Mouse (Mus musculus) kidney, postnatal 36 days (tissue): Measurements from ENCODE around the gene Hrnr.
A peak's percentile ranks its signal among the peaks of the same experiment; 100 is the strongest.

ENCODE experiments used
- DNase-seq, 2 experiments: peaks; one replicate each; pipeline ENCODE4 v3.0.0; 2021 to 2022; ENCODE audit warnings: mixed read lengths in 2 of 2

Gene Hrnr

DNA sequence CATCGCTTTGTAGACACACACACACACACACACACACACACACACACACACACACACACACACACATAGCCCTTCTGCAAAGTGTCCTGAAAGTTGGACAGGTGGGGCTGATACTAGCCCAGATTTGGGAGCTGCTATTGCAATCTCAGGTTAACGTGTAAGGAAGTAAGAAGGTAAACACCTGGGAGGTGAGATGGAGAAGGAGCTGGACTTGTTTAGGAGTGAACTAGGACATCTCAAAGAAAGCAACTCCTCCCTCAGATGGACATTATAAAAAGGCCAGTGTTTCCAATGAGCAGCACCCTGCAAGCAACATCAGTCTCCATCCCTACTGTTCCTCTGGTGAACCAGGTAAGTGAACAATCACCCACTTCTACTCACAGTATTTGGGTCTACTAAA, at the start of gene Hrnr:
Gene Hrnr, plus strand, starts transcription at position 301 of the 400 bp plus-strand sequence.
- no peak for DNase-seq

DNA sequence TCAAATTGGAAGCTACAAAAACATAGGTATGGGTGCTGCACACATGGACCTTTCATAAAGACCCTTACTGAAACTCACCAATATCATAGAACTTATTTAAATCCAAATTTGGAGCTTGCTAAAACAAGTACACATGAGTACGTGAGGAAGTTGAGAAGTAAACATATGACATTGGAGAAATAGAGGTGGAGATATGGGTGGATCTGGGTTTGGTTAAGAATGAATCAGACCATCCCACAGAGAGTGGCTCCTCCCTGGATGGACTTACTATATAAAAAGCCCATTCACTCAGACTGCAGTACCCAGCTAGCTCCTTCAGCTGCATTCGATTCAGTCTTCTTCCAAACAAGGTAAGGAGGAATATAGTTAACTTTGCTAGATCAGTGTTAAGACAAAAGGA, 46.3 kb upstream of the Hrnr start, which contains the start of gene Flg:
Gene Flg, plus strand, starts transcription at position 301 of the 400 bp plus-strand sequence.
- DNase-seq: no peak

DNA sequence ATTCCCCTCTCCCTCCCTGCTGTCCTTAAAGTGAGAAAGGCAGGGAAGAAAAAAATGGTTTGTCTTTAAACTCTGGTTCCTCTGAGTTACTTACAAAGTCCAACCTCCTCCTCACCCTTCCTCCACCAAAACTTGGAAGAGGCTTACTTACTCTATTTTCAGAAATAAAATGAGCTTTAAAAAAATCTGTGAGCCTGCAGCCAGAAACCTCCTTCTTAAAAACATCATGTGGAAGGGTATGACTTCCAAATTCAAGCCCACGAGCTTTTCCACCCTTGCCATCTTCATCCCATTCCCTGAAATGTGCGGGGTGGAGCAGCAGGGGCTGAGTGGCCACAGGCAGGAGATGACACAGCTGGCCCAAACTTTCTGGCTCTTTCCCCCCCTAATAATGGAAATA, 22.0 kb upstream of the Hrnr start:
- DNase-seq: no peak

DNA sequence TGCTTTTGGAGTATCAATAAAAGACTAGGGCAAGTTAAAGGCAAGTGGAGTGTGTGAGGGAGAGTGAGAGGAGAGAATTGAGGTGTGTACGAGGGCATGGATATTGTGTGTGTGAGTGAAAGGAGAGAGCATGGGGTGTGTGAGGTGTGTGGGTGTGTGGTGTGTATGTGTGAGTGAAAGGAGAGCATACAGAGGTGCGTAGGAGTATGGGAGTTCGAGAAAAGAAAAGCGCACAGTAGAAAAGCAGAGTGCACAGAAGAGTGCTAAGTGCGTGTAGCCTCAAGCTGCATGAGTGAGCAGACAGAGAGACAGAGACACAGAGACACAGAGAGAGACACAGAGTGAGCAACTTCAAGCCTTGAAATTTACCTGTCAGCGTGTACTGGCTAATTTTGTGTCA, 19.7 kb upstream of the Hrnr start:
- no peak for DNase-seq

DNA sequence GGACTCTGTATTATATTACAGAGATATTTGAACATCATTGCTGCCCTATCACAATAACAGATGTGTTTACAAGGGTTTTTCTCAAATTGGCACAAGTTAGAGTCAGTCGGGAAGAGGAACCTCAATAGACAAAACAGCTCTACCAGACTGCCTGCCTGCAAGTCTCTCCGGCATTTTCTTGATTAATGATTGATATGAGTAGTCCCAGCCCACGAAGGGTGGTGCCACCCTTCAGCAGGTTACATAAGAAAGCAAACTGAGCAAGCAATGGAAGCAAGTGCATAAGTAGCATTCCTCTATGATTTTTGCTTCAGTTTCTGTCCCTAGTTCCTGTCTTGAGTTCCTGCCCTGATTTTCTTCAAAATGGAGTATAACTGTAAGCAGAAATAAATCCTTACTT, 17.7 kb upstream of the Hrnr start:
- DNase-seq: peak; percentile 22 to 37

DNA sequence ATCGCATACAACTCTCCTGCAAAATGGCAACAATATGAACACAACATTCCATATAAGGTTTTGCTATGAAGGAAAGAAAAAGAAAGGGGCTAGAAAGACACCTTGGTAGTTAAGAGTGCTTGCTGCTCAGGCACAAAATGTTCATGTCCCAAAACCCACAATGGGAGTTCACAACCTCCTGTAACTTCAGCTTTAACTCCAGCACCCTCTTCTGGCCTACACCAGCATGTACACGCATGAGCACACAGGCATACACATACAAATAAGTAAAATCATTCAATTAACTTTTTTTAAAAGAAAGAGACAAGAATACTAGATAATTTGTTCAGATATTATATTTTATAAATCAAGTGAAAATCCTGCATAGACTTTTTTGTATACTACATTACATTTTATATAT, 13.4 kb upstream of the Hrnr start:
- peak; percentile 7 to 26 for DNase-seq

DNA sequence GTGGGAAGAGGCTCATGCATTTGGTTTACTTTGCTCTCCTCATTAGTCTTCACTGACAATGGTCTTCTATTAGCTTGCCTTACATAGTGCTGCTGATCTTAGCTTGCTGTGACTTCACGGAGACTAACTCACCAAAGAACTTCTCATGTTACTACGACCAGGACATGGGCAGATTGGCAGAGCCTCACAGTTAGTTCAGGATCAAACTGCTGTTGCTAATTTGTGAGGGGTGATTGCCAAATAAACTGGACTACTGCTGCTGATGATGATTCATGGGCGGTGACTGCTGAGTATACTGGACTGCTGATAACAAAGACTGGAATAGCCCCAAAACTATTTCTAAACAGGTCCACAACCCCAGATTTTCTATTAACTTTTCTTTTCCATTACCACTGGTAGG, 8.2 kb upstream of the Hrnr start:
- no peak for DNase-seq

DNA sequence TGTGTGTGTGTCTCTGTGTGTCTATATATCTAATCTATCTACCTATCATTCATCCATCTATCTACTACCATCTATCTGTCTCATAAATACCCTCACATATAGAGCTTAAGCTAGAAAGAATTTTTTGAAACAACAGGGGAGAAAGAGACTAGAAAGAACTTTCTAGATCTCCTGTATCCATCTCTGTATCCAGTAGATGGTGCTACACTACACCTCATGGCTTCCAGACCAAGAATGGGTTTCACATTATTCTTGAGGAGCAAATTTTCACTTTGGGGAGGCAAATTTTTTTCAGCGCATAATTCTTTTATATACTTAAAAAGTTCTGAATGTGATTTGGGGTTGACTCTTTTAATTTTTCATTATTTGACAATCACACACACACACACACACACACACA, 5.2 kb upstream of the Hrnr start:
- no peak for DNase-seq

DNA sequence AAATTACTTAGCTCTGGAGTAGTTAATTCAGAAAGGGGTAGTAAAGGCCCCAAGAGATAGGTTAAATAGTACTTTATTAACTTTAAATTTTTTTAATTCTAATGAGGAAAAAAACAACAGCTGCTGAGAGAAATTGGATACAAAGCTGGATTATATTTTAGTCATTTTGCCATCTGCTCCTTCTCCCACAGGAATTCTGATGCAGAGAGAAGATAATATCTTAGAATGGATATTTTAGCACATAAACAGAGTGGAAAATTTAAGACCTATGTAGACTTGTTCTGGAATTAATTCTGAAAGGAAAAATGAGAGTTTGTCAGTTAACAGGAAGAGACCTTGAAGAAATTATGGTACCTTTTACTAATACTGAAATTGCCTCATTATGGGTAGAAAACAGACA, 18.2 kb downstream of the Hrnr start:
- no peak for DNase-seq

DNA sequence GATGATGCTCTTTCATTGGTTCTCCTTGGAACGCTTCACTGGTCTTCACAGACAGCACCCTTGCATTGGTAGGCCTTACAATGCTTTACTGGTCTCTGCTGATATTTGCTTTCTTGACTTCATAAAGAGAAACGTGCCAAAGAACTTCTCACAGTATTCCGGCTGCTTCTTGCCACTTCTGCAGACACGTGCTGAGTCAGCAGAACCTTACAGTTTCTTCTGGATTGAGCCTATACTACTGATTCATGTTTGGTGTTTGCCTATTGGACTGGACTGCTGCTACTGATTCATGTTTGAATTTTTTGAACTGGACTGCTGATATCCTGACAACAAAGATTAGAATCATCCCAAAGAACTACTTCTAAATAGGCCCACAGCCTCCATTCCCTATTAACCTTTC, 20.5 kb downstream of the Hrnr start:
- DNase-seq: no peak

DNA sequence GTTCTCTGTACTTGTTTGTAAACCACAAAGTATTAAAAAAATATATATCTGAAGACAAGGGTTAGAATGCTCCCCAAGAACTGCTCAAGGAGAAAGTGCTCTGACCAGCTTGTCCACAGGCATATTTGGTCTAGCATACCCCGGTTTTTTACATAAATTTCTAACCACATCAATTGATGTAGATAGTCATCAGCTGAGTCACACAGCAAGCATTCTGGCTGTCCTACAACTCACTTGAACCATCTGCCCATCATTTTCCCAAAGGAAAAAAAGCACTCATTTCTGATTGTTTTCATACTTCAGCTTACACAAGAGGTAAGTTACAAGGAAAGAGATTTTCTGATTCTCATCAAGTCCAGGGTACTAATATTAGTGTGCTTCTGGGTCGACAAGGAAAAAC, 27.3 kb downstream of the Hrnr start:
- DNase-seq: no peak

DNA sequence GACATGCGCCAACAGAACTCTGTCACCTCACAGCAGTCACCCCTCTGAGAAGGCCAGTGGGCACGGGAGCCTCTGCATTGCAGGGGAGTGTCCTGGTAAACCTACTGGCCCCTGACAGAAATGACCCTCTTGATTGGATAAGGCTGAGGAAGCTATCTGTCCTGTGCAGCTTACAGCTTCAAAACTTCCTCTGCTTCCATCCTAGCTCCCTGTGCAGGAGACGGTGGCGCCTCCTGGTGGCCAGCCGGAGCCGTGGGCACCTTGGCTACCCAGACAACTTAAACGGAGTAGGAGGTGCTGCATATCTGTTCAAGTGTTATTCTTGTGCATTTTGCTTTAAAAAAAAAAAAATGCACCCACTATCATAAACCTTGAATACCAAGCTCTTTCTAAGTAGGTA, 40.5 kb downstream of the Hrnr start:
- DNase-seq: peak; percentile 25 to 83

DNA sequence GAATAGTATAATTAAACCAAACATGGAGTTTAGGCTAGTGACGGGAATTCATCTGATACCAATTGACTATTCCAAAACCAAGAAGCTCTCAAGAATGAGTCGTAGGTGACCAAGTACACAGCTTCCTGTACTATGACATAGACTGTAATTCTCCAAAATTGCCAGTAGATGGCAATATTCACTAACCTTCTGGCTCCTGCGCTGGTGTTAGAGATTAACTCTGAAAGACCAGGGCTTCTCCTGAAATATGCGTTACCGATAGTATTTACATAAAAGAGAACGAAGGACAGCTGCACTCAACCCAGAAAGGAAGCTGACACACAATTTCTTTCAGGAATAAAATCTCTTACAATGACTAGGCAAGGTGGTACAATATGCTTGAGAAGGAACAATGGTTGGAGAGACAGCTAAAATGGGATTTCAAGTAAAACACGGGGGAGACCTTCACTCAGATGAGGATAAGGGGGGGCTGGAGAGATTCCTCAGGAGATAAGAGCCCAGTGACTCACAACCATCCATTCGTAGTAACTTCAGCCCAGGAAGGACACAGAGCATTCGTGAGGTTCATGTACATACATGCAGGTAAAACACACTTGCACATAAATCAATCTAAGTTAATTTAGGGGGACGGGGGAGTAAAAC, 42.5 kb downstream of the Hrnr start:
- peak in 1 of 2 experiments; percentile 49 for DNase-seq

DNA sequence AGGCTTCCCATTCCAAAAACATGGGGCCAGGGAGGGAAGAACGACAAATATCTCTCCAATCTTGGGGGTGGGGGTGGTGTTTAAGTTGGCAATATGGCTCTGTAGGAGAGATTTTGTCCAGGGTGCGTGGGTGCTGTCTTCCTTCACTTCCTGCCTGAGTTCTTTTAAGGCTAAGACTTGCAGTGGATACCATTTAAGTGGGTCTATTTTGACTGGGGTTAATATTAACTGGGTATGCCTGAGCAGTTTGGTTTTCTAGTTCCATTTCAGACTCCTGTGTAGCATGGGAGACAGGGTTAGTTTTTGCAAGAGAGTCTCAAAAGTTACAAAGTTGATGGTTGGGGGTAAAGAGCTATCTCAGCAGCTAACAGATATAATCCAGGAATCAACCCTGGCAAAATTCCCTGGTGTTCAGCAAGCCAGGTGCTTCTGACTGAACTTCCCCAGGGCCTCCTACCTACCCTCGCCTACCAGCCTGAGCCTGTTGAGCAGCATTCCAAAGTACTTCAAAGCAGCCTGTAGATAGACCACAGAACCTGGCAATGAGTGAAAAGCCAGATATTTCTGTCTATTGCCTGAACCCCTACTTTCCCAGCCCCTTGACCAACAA, 47.5 kb downstream of the Hrnr start:
- DNase-seq: peak; percentile 49 to 55

DNA sequence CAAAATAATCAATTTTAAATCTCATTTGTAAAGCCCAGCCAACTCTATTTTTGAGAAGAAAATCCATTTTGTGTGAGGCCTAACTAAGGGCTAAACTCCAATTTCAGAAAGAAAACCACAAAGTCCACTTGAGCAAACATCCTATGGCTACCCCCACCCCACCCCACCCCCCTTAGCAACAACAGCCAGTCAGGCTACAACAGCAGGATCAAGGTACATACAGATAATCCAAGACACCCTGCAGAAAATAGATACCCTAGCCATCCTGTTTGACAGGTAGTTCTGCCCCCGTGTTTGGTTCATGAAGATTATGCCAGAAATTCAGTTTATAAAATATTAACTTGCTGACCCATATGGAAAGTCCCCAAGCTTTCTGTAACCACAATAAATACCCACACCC, 48.6 kb downstream of the Hrnr start:
- no peak for DNase-seq

DNA sequence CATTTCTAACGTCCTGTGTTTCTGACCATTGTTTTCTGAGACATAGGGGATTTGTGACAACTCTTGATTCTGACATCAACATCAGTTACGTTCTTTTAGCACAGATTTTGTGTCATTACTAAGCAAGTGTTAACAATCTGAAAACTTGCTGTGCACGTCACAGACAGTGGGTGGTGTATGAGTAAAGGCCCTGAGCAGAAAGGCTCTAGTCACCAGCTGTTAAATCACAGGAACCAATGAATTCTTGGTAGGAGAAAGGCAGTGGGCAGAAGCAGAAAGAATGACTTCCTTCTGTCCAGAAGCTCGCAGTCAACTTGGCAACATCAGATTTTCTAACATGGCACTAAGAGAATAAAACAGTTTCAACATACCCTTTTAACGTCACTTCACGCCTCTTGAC, 53.9 kb downstream of the Hrnr start:
- DNase-seq: no peak

DNA sequence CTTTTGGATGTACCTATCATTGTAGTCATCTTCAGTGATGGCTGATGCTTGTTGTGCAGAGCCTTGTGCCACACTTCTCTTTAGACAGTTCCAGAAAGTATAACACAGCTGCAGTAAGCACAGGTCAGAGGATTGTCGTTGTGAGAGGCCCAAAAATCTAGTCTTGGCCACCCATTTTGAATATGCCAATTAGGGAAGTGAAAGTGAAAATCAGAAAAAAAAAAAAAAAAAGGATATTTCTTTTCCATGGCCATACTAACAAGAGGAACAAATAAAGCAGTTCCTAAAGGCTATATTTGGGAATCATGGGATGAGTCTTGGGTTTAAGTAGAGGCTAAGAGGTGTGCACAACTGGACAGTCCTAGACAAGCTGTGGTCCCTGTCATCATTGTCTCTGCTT, 55.6 kb downstream of the Hrnr start:
- DNase-seq: no peak

DNA sequence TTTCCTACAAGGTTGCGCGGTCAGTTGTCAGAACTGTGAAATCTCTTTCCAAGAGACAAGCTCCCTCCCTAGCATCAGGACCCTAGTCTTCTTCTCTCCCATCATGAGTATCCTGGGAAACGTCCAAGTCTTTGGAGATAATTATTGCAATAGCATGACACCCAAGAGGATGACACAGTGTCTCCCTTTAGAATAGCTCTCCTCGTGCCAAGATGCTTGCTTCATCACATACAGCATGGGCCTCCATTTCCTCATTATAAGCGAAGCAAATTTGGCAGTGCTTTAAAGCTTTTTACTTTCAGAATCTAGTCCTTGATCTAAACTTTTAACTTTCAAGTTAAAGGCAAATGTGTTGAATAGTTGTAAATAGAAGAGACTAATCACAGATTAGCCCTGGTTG, 56.1 kb downstream of the Hrnr start:
- DNase-seq: no peak

DNA sequence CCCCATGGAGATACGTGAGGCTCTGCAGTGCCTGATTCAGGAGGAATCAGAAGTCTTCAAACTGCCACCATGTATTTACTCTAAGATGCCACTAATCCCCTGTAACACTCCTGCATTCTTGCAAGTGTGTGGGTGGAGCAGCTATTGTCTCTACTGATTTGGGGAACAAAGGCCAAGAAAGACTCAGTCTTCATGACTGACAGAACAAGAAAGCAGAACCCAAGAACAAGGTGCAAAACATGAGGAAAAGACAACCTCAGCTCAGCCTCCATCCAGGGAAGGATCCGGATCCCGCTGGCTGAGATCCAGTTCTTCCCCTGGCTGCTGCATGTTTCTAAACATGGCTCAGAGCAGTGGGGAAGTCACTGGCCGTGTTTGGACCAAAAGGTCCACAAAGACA, 58.6 kb downstream of the Hrnr start:
- no peak for DNase-seq
